Mouse (Mus musculus) heart, adult 2 months (tissue): ENCODE measurements around the gene Extl2. TPM values are rescaled to one million over a fixed set of nuclear protein-coding genes. Genes with fewer than 3 reads are reported as not detected.

Experiments used
- DNase-seq, 2 experiments: peaks; one replicate each; pipeline ENCODE4 v3.0.0; 2021
- H3K27ac ChIP-seq: fragments of 200-600 bp; 2 replicates; pipeline ENCODE4 v1.8.1; 2022
- H3K27me3 ChIP-seq: fragments of 200-500 bp; 2 replicates; pipeline ENCODE4 v1.6.1; 2012; ENCODE audit warnings: mild to moderate bottlenecking, low read length, inconsistent platforms, mixed read lengths; ENCODE audit not compliant: control insufficient read depth, insufficient read depth
- H3K36me3 ChIP-seq: fragments of 200-500 bp; 2 replicates; pipeline ENCODE4 v1.6.1; 2012; ENCODE audit warnings: low read length, inconsistent platforms; ENCODE audit not compliant: control insufficient read depth, insufficient read depth
- H3K4me1 ChIP-seq: fragments of 200-500 bp; 2 replicates; pipeline ENCODE4 v1.6.1; 2011; ENCODE audit warnings: low read length; ENCODE audit not compliant: control insufficient read depth, insufficient read depth
- H3K4me3 ChIP-seq: fragments of 200-600 bp; 2 replicates; pipeline ENCODE4 v1.8.1; 2022
- H3K79me2 ChIP-seq: fragments of 200-500 bp; replicated peaks from 2 replicates; pipeline ENCODE4 v1.6.1; 2012; ENCODE audit warnings: mild to moderate bottlenecking, inconsistent platforms, low read length, moderate library complexity, mixed read lengths; ENCODE audit not compliant: control insufficient read depth, insufficient read depth
- H3K9ac ChIP-seq: fragments of 200-500 bp; 2 replicates; pipeline ENCODE4 v1.6.1; 2012; ENCODE audit warnings: low read depth, mild to moderate bottlenecking, control low read depth, inconsistent platforms, low read length, mixed read lengths
- CTCF ChIP-seq: fragments of 200-600 bp; IDR thresholded peaks from 2 replicates; pipeline ENCODE4 v1.8.1; 2022; ENCODE audit warnings: antibody characterized with exemption, mild to moderate bottlenecking, moderate library complexity
- EP300 ChIP-seq: fragments of 200-500 bp; IDR thresholded peaks from 2 replicates; pipeline ENCODE4 v1.6.1; 2011; ENCODE audit warnings: low read depth, low read length, control low read depth; ENCODE audit not compliant: insufficient read depth
- POLR2A ChIP-seq: fragments of 200-500 bp; IDR thresholded peaks from 2 replicates; pipeline ENCODE4 v1.6.1; 2011; ENCODE audit warnings: mild to moderate bottlenecking, low read depth, low read length, control low read depth; ENCODE audit not compliant: insufficient read depth
- WGBS: fragments of 180-500 bp; shearing (Covaris S2); methylation state at CpG from one replicate; pipeline ENCODE4 v1.1.7; 2018; 5-methylcytosine and 5-hydroxymethylcytosine counted together
- intact Hi-C: fragments of 180-260 bp; cut with DNase I; formaldehyde crosslinking; loops from one replicate; pipeline ENCODE4 v1.15.1; 2025
- polyA plus RNA-seq: library from polyadenylated mRNA; depleted of rRNA; stranded (reverse); fragments of >200 nt; gene quantifications from 2 replicates; pipeline ENCODE4 v1.2.3, GENCODE M21; 2012
- total RNA-seq, 2 experiments: library from RNA; stranded (reverse); gene quantifications; 2 replicates each; pipeline ENCODE4 v1.2.3; 2021

The Extl2 gene
- total and polyA plus RNA-seq, 3 experiments = 11.6 to 15.9 (median 14.1) TPM

GRCm38 (mm10) chr3:116016116-116016515 lies 8.9 kb downstream of the Extl2 start:
- DNase-seq = no peak
- Histone ChIP-seq H3K4me1 (no peaks in the 10 kb centered on the region), H3K27ac (no peak overlapping the region), H3K9ac (no peak overlapping the region), H3K4me3 (no peak overlapping the region), H3K36me3 (no peaks in the 10 kb centered on the region), H3K79me2 (no peaks in the 10 kb centered on the region; the same call in 1 of the 2 replicates), H3K27me3 (no peaks in the 10 kb centered on the region)
- intact Hi-C loops = no loop called here
- TF ChIP-seq CTCF = no peak
- TF ChIP-seq POLR2A = no peak
- no peak for TF ChIP-seq EP300
- WGBS = 95% methylated on average over 13 of the region's 13 CpGs

GRCm38 (mm10) chr3:116018606-116019005 lies 11.3 kb downstream of the Extl2 start:
- Histone ChIP-seq H3K27ac (no peak overlapping the region), H3K4me3 (no peak overlapping the region), H3K36me3 (no peaks in the 10 kb centered on the region), H3K79me2 (no peaks in the 10 kb centered on the region; the same call in 1 of the 2 replicates), H3K9ac (no peak overlapping the region), H3K4me1 (no peaks in the 10 kb centered on the region), H3K27me3 (no peaks in the 10 kb centered on the region)
- TF ChIP-seq EP300 (no peak), POLR2A (no peak), CTCF (no peak)
- whole genome bisulfite sequencing = 60% methylated on average over 4 of the region's 4 CpGs
- intact Hi-C loops = no loop called here
- DNase-seq = no peak

GRCm38 (mm10) chr3:116019136-116019535 lies 11.9 kb downstream of the Extl2 start:
- intact Hi-C loops = no loop called here

GRCm38 (mm10) chr3:116024236-116024635 lies 17.0 kb downstream of the Extl2 start:
- TF ChIP-seq CTCF (no peak), POLR2A (no peak), EP300 (no peak)
- 82% methylated on average over 12 of the region's 12 CpGs for WGBS
- no peaks in the 10 kb centered on the region for H3K36me3 ChIP-seq
- no peaks in the 10 kb centered on the region for H3K27me3 ChIP-seq
- no peak for DNase-seq
- intact Hi-C loops = no loop called here
- H3K27ac ChIP-seq = no peak overlapping the region
- H3K9ac ChIP-seq = no peak overlapping the region
- H3K4me1 ChIP-seq = no peaks in the 10 kb centered on the region
- no peak overlapping the region for H3K4me3 ChIP-seq
- H3K79me2 ChIP-seq = no peaks in the 10 kb centered on the region

More at GRCm38 (mm10) chr3:116019136-116019535, 11.9 kb downstream of the Extl2 start:
- no peaks in the 10 kb centered on the region for H3K4me1 ChIP-seq
- WGBS = 92% methylated on average over 5 of the region's 5 CpGs
- no peaks in the 10 kb centered on the region for H3K27me3 ChIP-seq
- H3K27ac ChIP-seq = no peak overlapping the region
- DNase-seq = no peak
- no peak overlapping the region for H3K9ac ChIP-seq
- no peak overlapping the region for H3K4me3 ChIP-seq
- no peak for TF ChIP-seq EP300
- H3K79me2 ChIP-seq = no peaks in the 10 kb centered on the region; the same call in 1 of the 2 replicates
- H3K36me3 ChIP-seq = no peaks in the 10 kb centered on the region

GRCm38 (mm10) chr3:116024669-116025068 lies 17.4 kb downstream of the Extl2 start:
- TF ChIP-seq CTCF (no peak), EP300 (no peak), POLR2A (no peak)
- no peak overlapping the region for H3K9ac ChIP-seq
- no peaks in the 10 kb centered on the region for H3K27me3 ChIP-seq
- H3K4me1 ChIP-seq = no peaks in the 10 kb centered on the region
- no peak for DNase-seq
- no peaks in the 10 kb centered on the region for H3K36me3 ChIP-seq
- 85% methylated on average over 5 of the region's 5 CpGs for WGBS
- intact Hi-C loops = no loop called here
- no peak overlapping the region for H3K4me3 ChIP-seq
- no peaks in the 10 kb centered on the region for H3K79me2 ChIP-seq
- no peak overlapping the region for H3K27ac ChIP-seq

- Histone ChIP-seq H3K4me1 (no peaks in the 10 kb centered on the region; the same call in 1 of the 2 replicates), H3K4me3 (no peak overlapping the region), H3K79me2 (no peaks in the 10 kb centered on the region), H3K9ac (no peak overlapping the region), H3K36me3 (no peaks in the 10 kb centered on the region), H3K27ac (no peak overlapping the region), H3K27me3 (no peaks in the 10 kb centered on the region)
- intact Hi-C loops = no loop called here
- WGBS = 65% methylated on average over 10 of the region's 10 CpGs
- TF ChIP-seq EP300 (no peak), POLR2A (no peak), CTCF (no peak)
- peak in 1 of 2 experiments; percentile 9 for DNase-seq
Observed at GRCm38 (mm10) chr3:116025701-116026100, 18.4 kb downstream of the Extl2 start.
